In the genomic region with DNA sequence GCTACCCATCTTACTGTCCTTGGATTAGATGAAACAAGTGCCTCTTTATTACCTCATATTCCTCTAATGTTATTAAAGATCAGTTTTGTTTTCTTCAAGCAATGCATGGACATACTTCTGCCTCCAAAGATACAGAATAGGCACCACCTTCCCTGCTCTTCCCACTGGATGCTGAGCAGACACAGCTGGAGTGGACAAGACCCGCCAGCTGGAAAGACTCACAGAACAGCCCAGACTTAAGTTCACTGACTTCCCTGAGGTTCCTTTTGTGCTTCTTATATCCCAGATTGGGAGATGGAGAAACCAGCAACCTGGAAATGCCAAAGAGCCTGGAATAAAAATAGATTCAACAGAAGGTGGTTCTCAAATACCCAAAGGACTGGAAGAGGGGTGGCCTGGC, we compare ENCODE assay signal across 13 mouse cellular contexts.
DNase-seq lines count a peak whose midpoint lies in the region; ATAC-seq lines count a peak whose summit lies in the region.
"Had no signal": no experiment of that assay in that cellular context is flagged by ENCODE, and none has a peak within 500 bp of the region (broad histone marks: within the 10 kb centered on the region; RNA-seq: fewer than 3 reads in every experiment).

No protein-coding gene starts in this region.

- no peak overlapping the region for H3K9ac ChIP-seq in kidney, embryonic 15.5 days
- no peak overlapping the region for H3K9ac ChIP-seq in limb, embryonic 13.5 days
- no peak overlapping the region for H3K9ac ChIP-seq in stomach, embryonic 15.5 days
- H3K9ac ChIP-seq: hindbrain, embryonic 14.5 days had no signal

- H3K4me2 ChIP-seq in kidney, embryonic 15.5 days: no peak overlapping the region
- H3K4me2 ChIP-seq in limb, embryonic 13.5 days (replicated peaks): no peak overlapping the region
- H3K4me2 ChIP-seq in stomach, embryonic 15.5 days: no peak overlapping the region
- H3K4me2 ChIP-seq: hindbrain, embryonic 14.5 days had no signal

- no peaks in the 10 kb centered on the region for H3K9me3 ChIP-seq in kidney, embryonic 15.5 days (replicated peaks)
- no peaks in the 10 kb centered on the region for H3K9me3 ChIP-seq in limb, embryonic 13.5 days
- no peaks in the 10 kb centered on the region for H3K9me3 ChIP-seq in stomach, embryonic 15.5 days

- peak; percentile 73; the same call in 1 of the 2 replicates for ATAC-seq in kidney, embryonic 15.5 days (replicated peaks; ENCODE audit: low FRiP score)
- ATAC-seq in limb, embryonic 13.5 days (ENCODE audit: low FRiP score, low read depth): no peak
- no peak for ATAC-seq in stomach, embryonic 15.5 days (ENCODE audit: insufficient read depth, low FRiP score, low read depth)
- no peak for ATAC-seq in activated CD4-positive, CD25-positive, alpha-beta regulatory T cell, adult 4 months

- H3K36me3 ChIP-seq in kidney, embryonic 15.5 days: no peaks in the 10 kb centered on the region
- H3K36me3 ChIP-seq in limb, embryonic 13.5 days: no peaks in the 10 kb centered on the region
- H3K36me3 ChIP-seq in stomach, embryonic 15.5 days: no peaks in the 10 kb centered on the region

- H3K4me1 ChIP-seq in kidney, embryonic 15.5 days: peaks cover 32% of the 10 kb centered on the region
- H3K4me1 ChIP-seq in limb, embryonic 13.5 days: peaks cover 48% of the 10 kb centered on the region
- H3K4me1 ChIP-seq in stomach, embryonic 15.5 days: peaks cover 21% of the 10 kb centered on the region

- no peak for DNase-seq in kidney, adult 11 months
- DNase-seq in heart, postnatal 10 days: peak; percentile 54 to 70
- no peak for DNase-seq in frontal cortex, adult 2 months (ENCODE audit: extremely low spot score in 1 of 2, low spot score in 1 of 2)
- no peak for DNase-seq in frontal cortex, postnatal 36 days (ENCODE audit: low spot score in 2 of 2)
- DNase-seq: adrenal gland, postnatal 36 days; cerebellum, adult 8-10 months; layer of hippocampus, postnatal 36 days had no signal

- H3K4me3 ChIP-seq in kidney, embryonic 15.5 days (replicated peaks): no peak overlapping the region
- no peak overlapping the region for H3K4me3 ChIP-seq in limb, embryonic 13.5 days
- H3K4me3 ChIP-seq in stomach, embryonic 15.5 days (replicated peaks): no peak overlapping the region
- H3K4me3 ChIP-seq: erythroblast, embryonic 14.5 days had no signal

- intact Hi-C loops in heart, postnatal 10 days (cut with DNase I): no loop called here

- WGBS in kidney, embryonic 15.5 days: 55% methylated on average over 1 of the region's 1 CpGs
- 69% methylated on average over 1 of the region's 1 CpGs for WGBS in limb, embryonic 13.5 days
- 43% methylated on average over 1 of the region's 1 CpGs for WGBS in stomach, embryonic 15.5 days

- peak overlapping the region; percentile 56 for H3K27ac ChIP-seq in kidney, embryonic 15.5 days
- H3K27ac ChIP-seq in limb, embryonic 13.5 days: peak overlapping the region; percentile 99; the same call in 1 of the 2 replicates
- H3K27ac ChIP-seq in stomach, embryonic 15.5 days: peak overlapping the region; percentile 53
- H3K27ac ChIP-seq: hindbrain, embryonic 14.5 days had no signal

- H3K27me3 ChIP-seq in kidney, embryonic 15.5 days: no peaks in the 10 kb centered on the region
- no peaks in the 10 kb centered on the region for H3K27me3 ChIP-seq in limb, embryonic 13.5 days
- H3K27me3 ChIP-seq in stomach, embryonic 15.5 days (replicated peaks): no peaks in the 10 kb centered on the region

Comparison
In these comparisons a context has a peak if more than half of its experiments do, and no peak if none do; other contexts are left out.
1. DNase-seq: peak in heart, postnatal 10 days (2 of 2); none in kidney, adult 11 months (single experiment), frontal cortex, adult 2 months (0 of 2) and frontal cortex, postnatal 36 days (0 of 2).
2. Peak in every context shown above with its lines, with median percentiles within 50 percentile points of each other: H3K27ac ChIP-seq.